Mouse (Mus musculus) E14TG2a.4 (cell line): Measurements from ENCODE around the gene Paox.

Source experiments
- H3K27me3 ChIP-seq: 2 replicates; pipeline ENCODE4 v1.6.1; 2014; ENCODE audit warnings: low read length, control low read depth; ENCODE audit not compliant: insufficient read depth
- H3K36me3 ChIP-seq: 2 replicates; pipeline ENCODE4 v1.6.1; 2014; ENCODE audit warnings: low read length, control low read depth; ENCODE audit not compliant: insufficient read depth
- H3K4me1 ChIP-seq: replicated peaks from 2 replicates; pipeline ENCODE4 v1.6.1; 2014; ENCODE audit warnings: low read depth, low read length, control low read depth
- H3K4me3 ChIP-seq: replicated peaks from 2 replicates; pipeline ENCODE4 v1.5.1; 2014; ENCODE audit warnings: mild to moderate bottlenecking, low read length
- H3K9me3 ChIP-seq: 2 replicates; pipeline ENCODE4 v1.6.1; 2014; ENCODE audit warnings: low read length, control low read depth
- CTCF ChIP-seq: conservative IDR thresholded peaks from 2 replicates; pipeline ENCODE4 v1.5.1; 2014; ENCODE audit warnings: low read length
- NANOG ChIP-seq: IDR thresholded peaks from 2 replicates; pipeline ENCODE4 v1.6.1; 2014; ENCODE audit warnings: borderline replicate concordance, low read length, mixed read lengths
- POU5F1 ChIP-seq: IDR thresholded peaks from 2 replicates; pipeline ENCODE4 v1.6.1; 2014; ENCODE audit warnings: low read length, borderline replicate concordance

Paox gene

GRCm38 (mm10) chr7:140090601-140091000, 25.0 kb upstream of the Paox start:
- peaks cover 18% of the 10 kb centered on the region for H3K4me1 ChIP-seq
- H3K27me3 ChIP-seq = peaks cover 6% of the 10 kb centered on the region; the same call in 1 of the 2 replicates
- H3K36me3 ChIP-seq = no peaks in the 10 kb centered on the region
- TF ChIP-seq POU5F1 = no peak
- no peak for TF ChIP-seq NANOG
- TF ChIP-seq CTCF = no peak
- no peak overlapping the region for H3K4me3 ChIP-seq
- no peaks in the 10 kb centered on the region for H3K9me3 ChIP-seq

GRCm38 (mm10) chr7:140092924-140093528, 22.6 kb upstream of the Paox start, which contains the start of gene Prap1:
TSS of gene Prap1 (plus strand) at chr7:140093395.
- Histone ChIP-seq H3K36me3 (no peaks in the 10 kb centered on the region), H3K27me3 (peaks cover 12% of the 10 kb centered on the region; the same call in 1 of the 2 replicates), H3K4me3 (no peak within 1 kb of the TSS), H3K4me1 (peaks cover 3% of the 10 kb centered on the region; the same call in 1 of the 2 replicates), H3K9me3 (no peaks in the 10 kb centered on the region)
- TF ChIP-seq NANOG (no peak), CTCF (no peak)

GRCm38 (mm10) chr7:140094954-140095353, 20.6 kb upstream of the Paox start:
- Histone ChIP-seq H3K9me3 (no peaks in the 10 kb centered on the region), H3K4me1 (peaks cover 2% of the 10 kb centered on the region; the same call in 1 of the 2 replicates), H3K27me3 (peaks cover 12% of the 10 kb centered on the region; the same call in 1 of the 2 replicates), H3K4me3 (no peak overlapping the region), H3K36me3 (peaks cover 15% of the 10 kb centered on the region)
- no peak for TF ChIP-seq POU5F1
- no peak for TF ChIP-seq NANOG
- TF ChIP-seq CTCF = no peak

GRCm38 (mm10) chr7:140095556-140095955, 20.0 kb upstream of the Paox start:
- H3K9me3 ChIP-seq = no peaks in the 10 kb centered on the region
- peaks cover 12% of the 10 kb centered on the region; the same call in 1 of the 2 replicates for H3K27me3 ChIP-seq
- H3K4me3 ChIP-seq = no peak overlapping the region
- H3K36me3 ChIP-seq = peaks cover 15% of the 10 kb centered on the region
- TF ChIP-seq CTCF (no peak), POU5F1 (no peak), NANOG (no peak)
- H3K4me1 ChIP-seq = no peaks in the 10 kb centered on the region; the same call in 1 of the 2 replicates

GRCm38 (mm10) chr7:140096055-140096454, 19.5 kb upstream of the Paox start:
- H3K9me3 ChIP-seq = no peaks in the 10 kb centered on the region
- TF ChIP-seq CTCF (no peak), POU5F1 (no peak), NANOG (no peak)
- peaks cover 12% of the 10 kb centered on the region; the same call in 1 of the 2 replicates for H3K27me3 ChIP-seq
- peaks cover 4% of the 10 kb centered on the region for H3K4me1 ChIP-seq
- no peak overlapping the region for H3K4me3 ChIP-seq
- H3K36me3 ChIP-seq = peaks cover 15% of the 10 kb centered on the region

- TF ChIP-seq NANOG (no peak), CTCF (no peak), POU5F1 (no peak)
- peaks cover 15% of the 10 kb centered on the region for H3K36me3 ChIP-seq
- no peaks in the 10 kb centered on the region for H3K9me3 ChIP-seq
- peaks cover 22% of the 10 kb centered on the region for H3K4me1 ChIP-seq
- peaks cover 15% of the 10 kb centered on the region; the same call in 1 of the 2 replicates for H3K27me3 ChIP-seq
- no peak overlapping the region for H3K4me3 ChIP-seq
Measured at GRCm38 (mm10) chr7:140098466-140098865, 17.1 kb upstream of the Paox start.

GRCm38 (mm10) chr7:140101498-140101897, 14.1 kb upstream of the Paox start:
- Histone ChIP-seq H3K36me3 (peaks cover 35% of the 10 kb centered on the region), H3K9me3 (no peaks in the 10 kb centered on the region), H3K4me1 (peaks cover 22% of the 10 kb centered on the region), H3K27me3 (peaks cover 3% of the 10 kb centered on the region; the same call in 1 of the 2 replicates), H3K4me3 (peak overlapping the region; percentile 76)
- TF ChIP-seq POU5F1 (no peak), NANOG (no peak), CTCF (no peak)

GRCm38 (mm10) chr7:140101993-140102860, 13.4 kb upstream of the Paox start, which contains the start of gene Fuom:
TSS of gene Fuom (minus strand) at chr7:140102441.
- H3K4me3 ChIP-seq = peak within 1 kb of the TSS; percentile 76
- peaks cover 22% of the 10 kb centered on the region for H3K4me1 ChIP-seq
- H3K36me3 ChIP-seq = peaks cover 41% of the 10 kb centered on the region
- TF ChIP-seq CTCF (no peak), NANOG (no peak), POU5F1 (no peak)
- no peaks in the 10 kb centered on the region for H3K9me3 ChIP-seq
- peaks cover 3% of the 10 kb centered on the region; the same call in 1 of the 2 replicates for H3K27me3 ChIP-seq
